ENCODE assay signal across 9 mouse cellular contexts in genomic region chr19:40586908-40587307, GRCm38 (mm10). TPM values are rescaled to one million over a fixed set of nuclear protein-coding genes. Genes with fewer than 3 reads are reported as not detected.
DNase-seq lines count a peak whose midpoint lies in the region; ATAC-seq and TF ChIP-seq lines count a peak whose summit lies in the region.
"Had no signal": no experiment of that assay in that cellular context is flagged by ENCODE, and none has a peak within 500 bp of the region (broad histone marks: within the 10 kb centered on the region; RNA-seq: fewer than 3 reads in every experiment).

No protein-coding gene starts in this region.

- in situ Hi-C loops in CH12.LX (cut with MboI; ENCODE audit: low pct_ligation_motif_present, low pct_unique_long_range_greater_than_20kb, low sequenced_read_pairs) = no loop called here

- H3K4me3 ChIP-seq in CH12.LX (replicated peaks in 1 of 3; ENCODE audit: low read depth in 2 of 3, low read length in 2 of 3, poor library complexity in 1 of 3) = peak overlapping the region; percentile 95 to 99 (median 96)
- peak overlapping the region; percentile 92; the same call in 1 of the 2 replicates for H3K4me3 ChIP-seq in bone marrow macrophage, adult 2 months (ENCODE audit: insufficient read depth, low read length)
- peak overlapping the region; percentile 89 for H3K4me3 ChIP-seq in hindbrain, embryonic 13.5 days
- peak overlapping the region; percentile 84 for H3K4me3 ChIP-seq in liver, postnatal 0 days (ENCODE audit: low read depth, low read length)

- TF ChIP-seq EP300 in CH12.LX (IDR thresholded peaks at IDR 0.05; ENCODE audit: low read length) = no peak
- TF ChIP-seq EP300 in liver, postnatal 0 days (IDR thresholded peaks at IDR 0.05; ENCODE audit: low read depth) = peak; percentile 53; the same call in 1 of the 2 replicates

- TF ChIP-seq CTCF in CH12.LX (conservative IDR thresholded peaks at IDR 0.05 in 1 of 2, IDR thresholded peaks at IDR 0.05 in 1 of 2; ENCODE audit: low read depth in 2 of 2, low read length in 2 of 2) = no peak
- TF ChIP-seq CTCF in bone marrow macrophage, adult 2 months (IDR thresholded peaks at IDR 0.05; ENCODE audit: low read depth, low read length) = no peak
- TF ChIP-seq CTCF in liver, postnatal 0 days (IDR thresholded peaks at IDR 0.05; ENCODE audit: low read depth) = no peak

- H3K79me2 ChIP-seq in CH12.LX (replicated peaks; ENCODE audit: control insufficient read depth, extremely low read depth, insufficient read depth, poor library complexity, severe bottlenecking) = peaks cover 40% of the 10 kb centered on the region

- no peak overlapping the region for H3K27ac ChIP-seq in CH12.LX (ENCODE audit: insufficient read depth, low read depth)
- H3K27ac ChIP-seq in bone marrow macrophage, adult 2 months (ENCODE audit: insufficient read depth, low read depth, low read length) = no peak overlapping the region
- H3K27ac ChIP-seq in hindbrain, embryonic 13.5 days = no peak overlapping the region
- peak overlapping the region; percentile 49; the same call in 1 of the 2 replicates for H3K27ac ChIP-seq in liver, postnatal 0 days (ENCODE audit: low read depth)

- TF ChIP-seq RAD21 in CH12.LX (IDR thresholded peaks at IDR 0.05; ENCODE audit: low read depth, low read length) = no peak

- peaks cover 40 to 65% of the 10 kb centered on the region in 2 experiments for H3K36me3 ChIP-seq in CH12.LX (replicated peaks in 1 of 2; ENCODE audit: control insufficient read depth in 1 of 2, insufficient read depth in 1 of 2, low read length in 1 of 2)
- peaks cover 30% of the 10 kb centered on the region for H3K36me3 ChIP-seq in hindbrain, embryonic 13.5 days
- H3K36me3 ChIP-seq in liver, postnatal 0 days (replicated peaks; ENCODE audit: insufficient read depth, low read length) = 0 out of 2 replicates have a peak, but pooled peaks cover 5% of the 10 kb centered on the region

- peak overlapping the region; percentile 95 for H3K9ac ChIP-seq in CH12.LX (ENCODE audit: insufficient read depth, low read depth)
- H3K9ac ChIP-seq in hindbrain, embryonic 13.5 days = peak overlapping the region; percentile 90
- 0 out of 2 replicates have a peak overlapping the region, but pooled peaks have one; percentile 63 for H3K9ac ChIP-seq in liver, postnatal 0 days (replicated peaks)

- no peak for ATAC-seq in hindbrain, embryonic 13.5 days (ENCODE audit: low FRiP score)
- no peak for ATAC-seq in liver, postnatal 0 days
- ATAC-seq: inflammation-experienced regulatory T-cells, adult 6 months had no signal

- intact Hi-C loops in left cerebral cortex, postnatal 14 days (cut with DNase I) = loop anchor here (10.0 kb wide), 2 partner anchors 248 to 428 kb away; partner anchors contain the start of gene Ccnj
- intact Hi-C loops in left cerebral cortex, postnatal 4 days (cut with DNase I) = no loop called here

- H3K4me1 ChIP-seq in CH12.LX (ENCODE audit: control insufficient read depth in 1 of 2, insufficient read depth in 2 of 2) = peaks cover 7 to 39% of the 10 kb centered on the region in 2 experiments; a peak in 3 of 4 replicates
- H3K4me1 ChIP-seq in bone marrow macrophage, adult 2 months (ENCODE audit: control insufficient read depth, insufficient read depth, low read length) = peaks cover 20% of the 10 kb centered on the region
- peaks cover 21% of the 10 kb centered on the region for H3K4me1 ChIP-seq in hindbrain, embryonic 13.5 days (replicated peaks)
- peaks cover 11% of the 10 kb centered on the region for H3K4me1 ChIP-seq in liver, postnatal 0 days (ENCODE audit: insufficient read depth)

- H3K9me3 ChIP-seq in CH12.LX (replicated peaks; ENCODE audit: low read length) = no peaks in the 10 kb centered on the region
- H3K9me3 ChIP-seq in hindbrain, embryonic 13.5 days = no peaks in the 10 kb centered on the region
- H3K9me3 ChIP-seq in liver, postnatal 0 days (ENCODE audit: low read length) = no peaks in the 10 kb centered on the region

- WGBS in hindbrain, embryonic 13.5 days = 58% methylated on average over 7 of the region's 7 CpGs
- 44% methylated on average over 7 of the region's 7 CpGs for WGBS in liver, postnatal 0 days (ENCODE audit: insufficient replicate concordance)

- dilution Hi-C loops in CH12.LX (cut with MboI; ENCODE audit: extremely low pct_ligation_motif_present, extremely low pct_unique_long_range_greater_than_20kb, low sequenced_read_pairs) = no loop called here

- no peak for TF ChIP-seq POLR2A in CH12.LX (IDR thresholded peaks at IDR 0.05; ENCODE audit: low read depth, low read length)
- TF ChIP-seq POLR2A in bone marrow macrophage, adult 2 months (IDR thresholded peaks at IDR 0.05; ENCODE audit: borderline replicate concordance, low read depth, low read length) = no peak

- no peak for DNase-seq in CH12.LX (ENCODE audit: extremely low read depth)
- no peak for DNase-seq in liver, postnatal 0 days
- DNase-seq in left cerebral cortex, postnatal 14 days (ENCODE audit: low spot score in 2 of 2) = no peak
- DNase-seq in lung, adult 18-20 months = no peak
- no peak for DNase-seq in kidney, postnatal 14 days
- no peak for DNase-seq in left cerebral cortex, postnatal 4 days

- H3K4me2 ChIP-seq in CH12.LX (ENCODE audit: insufficient read depth, low read depth, poor library complexity, severe bottlenecking) = peak overlapping the region; percentile 80
- peak overlapping the region; percentile 84 for H3K4me2 ChIP-seq in hindbrain, embryonic 13.5 days
- H3K4me2 ChIP-seq in liver, postnatal 0 days (ENCODE audit: low read depth, low read length) = peak overlapping the region; percentile 97

- H3K27me3 ChIP-seq in CH12.LX (replicated peaks) = no peaks in the 10 kb centered on the region
- no peaks in the 10 kb centered on the region for H3K27me3 ChIP-seq in hindbrain, embryonic 13.5 days
- H3K27me3 ChIP-seq in liver, postnatal 0 days (ENCODE audit: insufficient read depth, low read length) = no peaks in the 10 kb centered on the region

TF ChIP-seq in CH12.LX, 34 proteins besides CTCF, POLR2A, EP300 and RAD21:
- TF ChIP-seq RCOR1 (conservative IDR thresholded peaks at IDR 0.05; ENCODE audit: low read depth, low read length) (no peak), SIN3A (IDR thresholded peaks at IDR 0.05; ENCODE audit: low read length) (no peak), ETS1 (conservative IDR thresholded peaks at IDR 0.05; ENCODE audit: low read depth, low read length) (no peak), ZNF384 (IDR thresholded peaks at IDR 0.05; ENCODE audit: low read depth, low read length) (no peak), CHD2 (IDR thresholded peaks at IDR 0.05; ENCODE audit: low read length) (no peak), GABPA (IDR thresholded peaks at IDR 0.05; ENCODE audit: insufficient replicate concordance, low read depth, low read length) (no peak), TCF12 (IDR thresholded peaks at IDR 0.05; ENCODE audit: low read depth, low read length) (no peak), HCFC1 (IDR thresholded peaks at IDR 0.05; ENCODE audit: low read depth, low read length) (no peak)

RNA-seq across cellular contexts. Expression of gene Aldh18a1, which starts 1.4 kb away (rescaled TPM):
- total RNA-seq in CH12.LX (2012; rRNA removed) (134 and 193 TPM in 2 replicates), CH12.LX (2014; rRNA removed) (101 and 104 TPM in 2 replicates)
- 92.2 and 120 TPM in 2 replicates for polyA plus RNA-seq in CH12.LX (2012; ENCODE audit: insufficient read length, low read depth)
- polyA plus RNA-seq in bone marrow macrophage, adult 2 months (2012; ENCODE audit: insufficient read depth, insufficient read length, missing spikeins) = 3.4 and 4.3 TPM in 2 replicates
- 62.7 and 63.8 TPM in 2 replicates for polyA plus RNA-seq in hindbrain, embryonic 13.5 days (2015; fragmentation: Nextera tagmentation; extraction: Ambion mirVana)
- polyA plus RNA-seq in liver, postnatal 0 days (2015; fragmentation: Nextera tagmentation; extraction: Ambion mirVana) = 8.1 and 9.1 TPM in 2 replicates
- total RNA-seq in left cerebral cortex, postnatal 14 days (2021) = 10 to 100 TPM; 30.0 to 33.7 TPM
- 10 to 100 TPM; 39.7 to 42.1 TPM for total RNA-seq in left cerebral cortex, postnatal 4 days (2021)

RNA-seq across cellular contexts. Expression of gene Tctn3, which starts 25.1 kb away (rescaled TPM):
- total RNA-seq in CH12.LX (2012; rRNA removed) (8.4 and 9.9 TPM in 2 replicates), CH12.LX (2014; rRNA removed) (5.8 and 6.4 TPM in 2 replicates)
- 7.4 and 10.6 TPM in 2 replicates for polyA plus RNA-seq in CH12.LX (2012; ENCODE audit: insufficient read length, low read depth)
- 12.6 and 13.9 TPM in 2 replicates for polyA plus RNA-seq in bone marrow macrophage, adult 2 months (2012; ENCODE audit: insufficient read depth, insufficient read length, missing spikeins)
- polyA plus RNA-seq in hindbrain, embryonic 13.5 days (2015; fragmentation: Nextera tagmentation; extraction: Ambion mirVana) = 14.1 and 14.8 TPM in 2 replicates
- 1.7 and 1.8 TPM in 2 replicates for polyA plus RNA-seq in liver, postnatal 0 days (2015; fragmentation: Nextera tagmentation; extraction: Ambion mirVana)
- total RNA-seq in left cerebral cortex, postnatal 14 days (2021) = 10 to 100 TPM; 26.2 to 26.3 TPM
- total RNA-seq in left cerebral cortex, postnatal 4 days (2021) = 10 to 100 TPM; 21.9 to 22.2 TPM

RNA-seq across cellular contexts. Expression of gene Entpd1, which starts 25.3 kb away (rescaled TPM):
- total RNA-seq in CH12.LX (2012; rRNA removed) = 21.2 TPM in 2 replicates
- 14.7 and 15.7 TPM in 2 replicates for total RNA-seq in CH12.LX (2014; rRNA removed)
- 18.6 and 19.5 TPM in 2 replicates for polyA plus RNA-seq in CH12.LX (2012; ENCODE audit: insufficient read length, low read depth)
- 189 and 194 TPM in 2 replicates for polyA plus RNA-seq in bone marrow macrophage, adult 2 months (2012; ENCODE audit: insufficient read depth, insufficient read length, missing spikeins)
- 8.3 and 9.1 TPM in 2 replicates for polyA plus RNA-seq in hindbrain, embryonic 13.5 days (2015; fragmentation: Nextera tagmentation; extraction: Ambion mirVana)
- polyA plus RNA-seq in liver, postnatal 0 days (2015; fragmentation: Nextera tagmentation; extraction: Ambion mirVana) = 5.1 and 5.7 TPM in 2 replicates
- total RNA-seq in left cerebral cortex, postnatal 14 days (2021) = 10 to 100 TPM; 15.3 to 17.4 TPM
- 10 to 100 TPM; 11.3 to 12.3 TPM for total RNA-seq in left cerebral cortex, postnatal 4 days (2021)
